Mouse (Mus musculus) CH12.LX (cell line): ENCODE measurements around the gene Prkab1. TPM values are rescaled to one million over a fixed set of nuclear protein-coding genes. Genes with fewer than 3 reads are reported as not detected.

Experiments used
- DNase-seq: peaks from one replicate; pipeline ENCODE4 v3.0.0-alpha.2; 2013; ENCODE audit errors: extremely low read depth
- H3K27ac ChIP-seq: 2 replicates; pipeline ENCODE4 v1.5.1; 2012; ENCODE audit warnings: low read depth, mild to moderate bottlenecking, control low read depth, moderate library complexity; ENCODE audit not compliant: insufficient read depth
- H3K27me3 ChIP-seq: replicated peaks from 2 replicates; pipeline ENCODE3; 2012; ENCODE audit warnings: inconsistent platforms
- H3K36me3 ChIP-seq, 2 experiments: replicated peaks in 1 of 2; 2 replicates each; pipeline versions ENCODE3 to v1.6.1; 2012; ENCODE audit warnings: inconsistent platforms in 1 of 2, low read length in 1 of 2, mild to moderate bottlenecking in 1 of 2, mixed read lengths in 1 of 2, moderate library complexity in 1 of 2; ENCODE audit not compliant: control insufficient read depth in 1 of 2, insufficient read depth in 1 of 2
- H3K4me1 ChIP-seq, 2 experiments: 2 replicates each; pipeline ENCODE4 v1.6.1; 2012; ENCODE audit warnings: inconsistent platforms in 1 of 2, moderate library complexity in 1 of 2; ENCODE audit not compliant: insufficient read depth in 2 of 2, control insufficient read depth in 1 of 2
- H3K4me2 ChIP-seq: 2 replicates; pipeline ENCODE4 v1.6.1; 2012; ENCODE audit warnings: low read depth, mild to moderate bottlenecking, control low read depth; ENCODE audit not compliant: poor library complexity, insufficient read depth, severe bottlenecking
- H3K4me3 ChIP-seq, 3 experiments: fragments of 150-350 bp in 1 of 3; sonication (generic) in 1 of 3; replicated peaks in 1 of 3; 2 replicates each; pipeline versions ENCODE3 to v1.5.1; 2011 to 2012; ENCODE audit warnings: low read depth in 2 of 3, low read length in 2 of 3, mild to moderate bottlenecking in 2 of 3, moderate library complexity in 2 of 3, control low read depth in 1 of 3, improper control_type of control experiment in 1 of 3, inconsistent platforms in 1 of 3, mixed read lengths in 1 of 3; ENCODE audit not compliant: poor library complexity in 1 of 3
- H3K79me2 ChIP-seq: replicated peaks from 2 replicates; pipeline ENCODE4 v1.6.1; 2012; ENCODE audit warnings: mild to moderate bottlenecking, moderate library complexity; ENCODE audit not compliant: control insufficient read depth, poor library complexity, insufficient read depth, severe bottlenecking; ENCODE audit errors: extremely low read depth
- H3K9ac ChIP-seq: 2 replicates; pipeline ENCODE4 v1.6.1; 2012; ENCODE audit warnings: low read depth, mild to moderate bottlenecking, control low read depth, moderate library complexity; ENCODE audit not compliant: insufficient read depth
- H3K9me3 ChIP-seq: replicated peaks from 2 replicates; pipeline ENCODE3; 2012; ENCODE audit warnings: low read length, inconsistent platforms, mixed read lengths
- CHD2 ChIP-seq: IDR thresholded peaks from 2 replicates; pipeline ENCODE4 v1.6.1; 2011; ENCODE audit warnings: low read length, improper control_type of control experiment
- CTCF ChIP-seq, 2 experiments: IDR thresholded peaks in 1 of 2; conservative IDR thresholded peaks in 1 of 2; 2 replicates each; pipeline ENCODE4 v1.5.1; 2011 to 2012; ENCODE audit warnings: low read depth in 2 of 2, low read length in 2 of 2, improper control_type of control experiment in 1 of 2, inconsistent platforms in 1 of 2, mild to moderate bottlenecking in 1 of 2, moderate library complexity in 1 of 2
- HCFC1 ChIP-seq: IDR thresholded peaks from 2 replicates; pipeline ENCODE4 v1.6.1; 2012; ENCODE audit warnings: low read depth, mild to moderate bottlenecking, inconsistent platforms, low read length, improper control_type of control experiment
- KAT2A ChIP-seq: IDR thresholded peaks from 2 replicates; pipeline ENCODE4 v1.6.1; 2012; ENCODE audit warnings: low read length, improper control_type of control experiment, inconsistent platforms; ENCODE audit not compliant: insufficient replicate concordance
- MAFK ChIP-seq: IDR thresholded peaks from 2 replicates; pipeline ENCODE4 v1.6.1; 2011; ENCODE audit warnings: low read length, improper control_type of control experiment; ENCODE audit not compliant: insufficient replicate concordance
- MAX ChIP-seq: IDR thresholded peaks from 2 replicates; pipeline ENCODE4 v1.6.1; 2011; ENCODE audit warnings: low read length, improper control_type of control experiment
- MAZ ChIP-seq: IDR thresholded peaks from 2 replicates; pipeline ENCODE4 v1.6.1; 2012; ENCODE audit warnings: low read depth, mild to moderate bottlenecking, inconsistent platforms, low read length, improper control_type of control experiment, moderate library complexity
- MXI1 ChIP-seq: IDR thresholded peaks from 2 replicates; pipeline ENCODE4 v1.6.1; 2011; ENCODE audit warnings: mild to moderate bottlenecking, low read depth, low read length, improper control_type of control experiment
- MYC ChIP-seq: IDR thresholded peaks from 2 replicates; pipeline ENCODE4 v1.6.1; 2011; ENCODE audit warnings: low read depth, mild to moderate bottlenecking, improper control_type of control experiment, low read length
- NELFE ChIP-seq: IDR thresholded peaks from 2 replicates; pipeline ENCODE4 v1.6.1; 2011; ENCODE audit warnings: low read depth, low read length, improper control_type of control experiment
- NRF1 ChIP-seq: IDR thresholded peaks from 2 replicates; pipeline ENCODE4 v1.6.1; 2014; ENCODE audit warnings: low read depth, mild to moderate bottlenecking, inconsistent platforms, low read length, improper control_type of control experiment, moderate library complexity
- RAD21 ChIP-seq: IDR thresholded peaks from 2 replicates; pipeline ENCODE4 v1.6.1; 2011; ENCODE audit warnings: low read depth, mild to moderate bottlenecking, low read length, improper control_type of control experiment, moderate library complexity
- TCF12 ChIP-seq: IDR thresholded peaks from 2 replicates; pipeline ENCODE4 v1.6.1; 2014; ENCODE audit warnings: low read depth, mild to moderate bottlenecking, inconsistent platforms, low read length, improper control_type of control experiment
- USF2 ChIP-seq: conservative IDR thresholded peaks from 2 replicates; pipeline ENCODE4 v1.6.1; 2011; ENCODE audit warnings: low read depth, low read length, improper control_type of control experiment
- ZC3H11A ChIP-seq: IDR thresholded peaks from 2 replicates; pipeline ENCODE4 v1.6.1; 2012; ENCODE audit warnings: low read depth, mild to moderate bottlenecking, inconsistent platforms, low read length, improper control_type of control experiment
- ZNF384 ChIP-seq: IDR thresholded peaks from 2 replicates; pipeline ENCODE4 v1.6.1; 2012; ENCODE audit warnings: low read depth, low read length, improper control_type of control experiment, inconsistent platforms
- dilution Hi-C: fragments of 300-500 bp; cut with MboI; formaldehyde crosslinking; loops from 2 replicates; pipeline ENCODE4 v1.14.3; 2020; ENCODE audit warnings: low sequenced_read_pairs; ENCODE audit not compliant: extremely low pct_unique_long_range_greater_than_20kb, extremely low pct_ligation_motif_present
- in situ Hi-C: fragments of 300-500 bp; cut with MboI; formaldehyde crosslinking; loops from 3 replicates; pipeline ENCODE4 v1.14.3; 2019; ENCODE audit warnings: low sequenced_read_pairs, low pct_ligation_motif_present, low pct_unique_long_range_greater_than_20kb, mixed read lengths
- polyA plus RNA-seq: library from polyadenylated mRNA; unstranded; fragments of >175 nt; gene quantifications from 2 replicates; pipeline ENCODE4 v1.2.1, GENCODE M21; 2012; ENCODE audit warnings: low read depth; ENCODE audit not compliant: insufficient read length
- total RNA-seq, 2 experiments: library from RNA; depleted of rRNA; stranded (reverse); fragments of 300-350 nt in 1 of 2; fragments of >200 nt in 1 of 2; gene quantifications; 2 replicates each; pipeline ENCODE4 v1.2.3; 2012 to 2014

Gene Prkab1
- total and polyA plus RNA-seq, 3 experiments, result 20.1 to 26.8 (median 24.1) TPM

- Histone ChIP-seq H3K4me2 (no peak overlapping the region), H3K4me1 (no peaks in the 10 kb centered on the region), H3K9ac (no peak overlapping the region), H3K27ac (no peak overlapping the region), H3K79me2 (no peaks in the 10 kb centered on the region), H3K9me3 (no peaks in the 10 kb centered on the region), H3K4me3 (no peak overlapping the region), H3K27me3 (no peaks in the 10 kb centered on the region), H3K36me3 (peaks cover 45 to 95% of the 10 kb centered on the region in 2 experiments)
- in situ Hi-C loops, result no loop called here
- no peak for TF ChIP-seq USF2
- no peak for TF ChIP-seq RAD21
- dilution Hi-C loops, result no loop called here
- DNase-seq, result no peak
Observed at GRCm38 (mm10) chr5:115978255-115978654, 46.1 kb downstream of the Prkab1 start.

- TF ChIP-seq MAZ (no peak), TCF12 (no peak), ZNF384 (no peak), CHD2 (no peak), ZC3H11A (no peak), HCFC1 (no peak), MAFK (no peak), MAX (no peak), MXI1 (no peak), NRF1 (no peak), NELFE (no peak)
- no peaks in the 10 kb centered on the region for H3K27me3 ChIP-seq
- no peak overlapping the region for H3K4me3 ChIP-seq
- no peaks in the 10 kb centered on the region for H3K79me2 ChIP-seq
- H3K4me1 ChIP-seq, result no peaks in the 10 kb centered on the region
- no peak overlapping the region for H3K4me2 ChIP-seq
- in situ Hi-C loops, result no loop called here
- no peak for DNase-seq
- peaks cover 43 to 95% of the 10 kb centered on the region in 2 experiments for H3K36me3 ChIP-seq
- dilution Hi-C loops, result no loop called here
- H3K27ac ChIP-seq, result no peak overlapping the region
- H3K9ac ChIP-seq, result no peak overlapping the region
- H3K9me3 ChIP-seq, result no peaks in the 10 kb centered on the region
Observed at GRCm38 (mm10) chr5:115977757-115978156, 46.6 kb downstream of the Prkab1 start.

DNA sequence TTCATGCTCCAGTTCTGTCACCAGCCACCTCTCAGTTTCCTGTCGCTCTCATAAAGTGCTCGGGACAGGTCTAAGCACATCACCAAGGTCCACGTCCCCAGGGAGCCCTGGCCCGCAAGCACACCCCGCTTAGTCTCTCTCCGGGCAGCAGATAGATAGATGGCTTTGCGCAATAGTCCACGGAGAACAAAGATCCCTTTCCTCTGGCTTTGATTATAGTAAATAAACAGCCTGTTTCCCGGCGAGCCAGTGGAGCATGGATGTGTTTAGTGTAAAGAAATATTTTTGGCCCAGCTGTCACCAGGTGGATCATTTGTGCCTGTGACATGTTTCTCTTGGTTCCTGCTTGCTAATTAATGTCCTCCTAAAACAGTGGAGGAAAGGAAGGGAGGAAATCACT lies 47.0 kb downstream of the Prkab1 start:
- H3K36me3 ChIP-seq, result peaks cover 39 to 93% of the 10 kb centered on the region in 2 experiments
- no peaks in the 10 kb centered on the region for H3K4me1 ChIP-seq
- H3K27ac ChIP-seq, result no peak overlapping the region
- dilution Hi-C loops, result no loop called here
- in situ Hi-C loops, result no loop called here
- H3K9me3 ChIP-seq, result no peaks in the 10 kb centered on the region
- no peak overlapping the region for H3K9ac ChIP-seq
- no peak for DNase-seq
- no peaks in the 10 kb centered on the region for H3K27me3 ChIP-seq
- H3K4me2 ChIP-seq, result no peak overlapping the region
- H3K79me2 ChIP-seq, result no peaks in the 10 kb centered on the region
- no peak overlapping the region for H3K4me3 ChIP-seq
- TF ChIP-seq CTCF (conservative IDR thresholded peaks at IDR 0.05 in 1 of 2, IDR thresholded peaks at IDR 0.05 in 1 of 2; ENCODE audit: low read depth in 2 of 2, low read length in 2 of 2), result no peak
- TF ChIP-seq MAFK, result no peak
- TF ChIP-seq MYC, result no peak
- TF ChIP-seq KAT2A, result no peak
